Mouse (Mus musculus) kidney, postnatal 0 days (tissue): ENCODE measurements at regions not wholly inside any gene's neighbourhood (a gene's known extent, or its start where the extent isn't known, plus 50 kb on each side); places are given as distances from the start of the nearest gene placed in this dataset.

Experiments
- ATAC-seq: fragments of 200-750 bp; cut with Nextera tagmentation; replicated peaks from 2 replicates; pipeline ENCODE4 v1.8.0; 2017; ENCODE audit warnings: low read depth, moderate number of reproducible peaks, moderate TSS enrichment, moderate library complexity; ENCODE audit not compliant: low FRiP score
- DNase-seq: peaks from one replicate; pipeline ENCODE4 v3.0.0-alpha.2; 2016; ENCODE audit warnings: low spot score
- H3K27ac ChIP-seq: fragments of 300-500 bp; sonication (generic); 2 replicates; pipeline ENCODE4 v1.5.1; 2014; ENCODE audit warnings: mild to moderate bottlenecking
- H3K27me3 ChIP-seq: fragments of 300-500 bp; sonication (generic); 2 replicates; pipeline ENCODE4 v1.6.1; 2014; ENCODE audit warnings: low read length, mixed read lengths; ENCODE audit not compliant: insufficient read depth
- H3K36me3 ChIP-seq: fragments of 300-500 bp; sonication (generic); 2 replicates; pipeline ENCODE4 v1.6.1; 2014; ENCODE audit warnings: low read length, mixed read lengths; ENCODE audit not compliant: insufficient read depth
- H3K4me1 ChIP-seq: fragments of 300-500 bp; sonication (generic); replicated peaks from 2 replicates; pipeline ENCODE4 v1.6.1; 2014; ENCODE audit warnings: antibody characterized with exemption, low read length, mixed read lengths; ENCODE audit not compliant: insufficient read depth
- H3K4me2 ChIP-seq: fragments of 300-500 bp; sonication (generic); 2 replicates; pipeline ENCODE4 v1.6.1; 2014; ENCODE audit warnings: mild to moderate bottlenecking, low read length, moderate library complexity, mixed read lengths
- H3K4me3 ChIP-seq: fragments of 300-500 bp; sonication (generic); replicated peaks from 2 replicates; pipeline ENCODE4 v1.5.1; 2014; ENCODE audit warnings: low read depth, low read length
- H3K9ac ChIP-seq: fragments of 300-500 bp; sonication (generic); 2 replicates; pipeline ENCODE4 v1.6.1; 2014; ENCODE audit warnings: low read depth, low read length
- H3K9me3 ChIP-seq: fragments of 300-500 bp; sonication (generic); replicated peaks from 2 replicates; pipeline ENCODE4 v1.6.1; 2016; ENCODE audit warnings: low read length, inconsistent platforms, mixed read lengths
- CTCF ChIP-seq: IDR thresholded peaks from 2 replicates; pipeline ENCODE4 v1.5.1; 2016; ENCODE audit warnings: antibody characterized with exemption, low read depth, mild to moderate bottlenecking, moderate library complexity
- WGBS: fragments of 180-500 bp; shearing (Covaris S2); extraction: QIAGEN DNeasy Blood & Tissue Kit; methylation state at CpG from one replicate; pipeline ENCODE4 v1.1.7; 2014; 5-methylcytosine and 5-hydroxymethylcytosine counted together

GRCm38 (mm10) chr4:105474765-105475560, 314.7 kb upstream of the Gm12728 start:
- Histone ChIP-seq H3K27me3 (no peaks in the 10 kb centered on the region), H3K4me1 (no peaks in the 10 kb centered on the region; the same call in 1 of the 2 replicates), H3K4me2 (no peak overlapping the region), H3K4me3 (no peak overlapping the region), H3K36me3 (no peaks in the 10 kb centered on the region), H3K27ac (peak overlapping the region; percentile 42; the same call in 1 of the 2 replicates), H3K9me3 (no peaks in the 10 kb centered on the region), H3K9ac (no peak overlapping the region)
- 24% methylated on average over 11 of the region's 11 CpGs for WGBS
- ATAC-seq (peak; percentile 54), DNase-seq (peak; percentile 90)
- no peak for TF ChIP-seq CTCF

- Histone ChIP-seq H3K9me3 (no peaks in the 10 kb centered on the region), H3K27me3 (no peaks in the 10 kb centered on the region), H3K4me3 (no peak overlapping the region), H3K36me3 (no peaks in the 10 kb centered on the region), H3K4me2 (no peak overlapping the region), H3K27ac (no peak overlapping the region), H3K4me1 (no peaks in the 10 kb centered on the region; the same call in 1 of the 2 replicates), H3K9ac (no peak overlapping the region)
- ATAC-seq (no peak), DNase-seq (peak; percentile 57)
- TF ChIP-seq CTCF, result no peak
- 45% methylated on average over 4 of the region's 4 CpGs for WGBS
These were observed 313.3 kb upstream of the Gm12728 start for GRCm38 (mm10) chr4:105476332-105476731.

GRCm38 (mm10) chr4:105486376-105486775, 303.3 kb upstream of the Gm12728 start:
- Histone ChIP-seq H3K4me2 (no peak overlapping the region), H3K9me3 (no peaks in the 10 kb centered on the region), H3K4me1 (no peaks in the 10 kb centered on the region), H3K27me3 (no peaks in the 10 kb centered on the region), H3K9ac (no peak overlapping the region), H3K36me3 (no peaks in the 10 kb centered on the region), H3K27ac (no peak overlapping the region), H3K4me3 (no peak overlapping the region)
- no peak for ATAC-seq
- no peak for DNase-seq
- no peak for TF ChIP-seq CTCF
- 70% methylated on average over 1 of the region's 1 CpGs for WGBS

- no peak overlapping the region for H3K4me2 ChIP-seq
- no peaks in the 10 kb centered on the region for H3K36me3 ChIP-seq
- no peaks in the 10 kb centered on the region for H3K27me3 ChIP-seq
- 92% methylated on average over 2 of the region's 2 CpGs for WGBS
- no peak overlapping the region for H3K9ac ChIP-seq
- no peak for TF ChIP-seq CTCF
- H3K4me3 ChIP-seq, result no peak overlapping the region
- no peaks in the 10 kb centered on the region for H3K9me3 ChIP-seq
- H3K27ac ChIP-seq, result no peak overlapping the region
- ATAC-seq (no peak), DNase-seq (no peak)
- no peaks in the 10 kb centered on the region for H3K4me1 ChIP-seq
These were observed 293.5 kb upstream of the Gm12728 start for GRCm38 (mm10) chr4:105496176-105496575.

GRCm38 (mm10) chr4:105506190-105506589, 283.5 kb upstream of the Gm12728 start:
- no peak overlapping the region for H3K27ac ChIP-seq
- no peaks in the 10 kb centered on the region for H3K4me1 ChIP-seq
- H3K27me3 ChIP-seq, result no peaks in the 10 kb centered on the region
- no peak for ATAC-seq
- H3K9ac ChIP-seq, result no peak overlapping the region
- H3K4me3 ChIP-seq, result no peak overlapping the region
- DNase-seq, result no peak
- H3K4me2 ChIP-seq, result no peak overlapping the region
- no peaks in the 10 kb centered on the region for H3K36me3 ChIP-seq
- no peaks in the 10 kb centered on the region for H3K9me3 ChIP-seq
- WGBS, result 61% methylated on average over 2 of the region's 2 CpGs
- no peak for TF ChIP-seq CTCF

- Histone ChIP-seq H3K27me3 (no peaks in the 10 kb centered on the region), H3K9ac (no peak overlapping the region), H3K4me3 (no peak overlapping the region), H3K9me3 (no peaks in the 10 kb centered on the region), H3K4me1 (no peaks in the 10 kb centered on the region), H3K36me3 (no peaks in the 10 kb centered on the region), H3K4me2 (no peak overlapping the region), H3K27ac (no peak overlapping the region)
- DNase-seq (peak; percentile 30), ATAC-seq (no peak)
- no peak for TF ChIP-seq CTCF
- 62% methylated on average over 7 of the region's 7 CpGs for WGBS
These were observed 282.4 kb upstream of the Gm12728 start for GRCm38 (mm10) chr4:105507221-105507620.

- no peak for TF ChIP-seq CTCF
These were observed 280.6 kb upstream of the Gm12728 start for GRCm38 (mm10) chr4:105509091-105509490.

More at GRCm38 (mm10) chr4:105509091-105509490, 280.6 kb upstream of the Gm12728 start:
- Histone ChIP-seq H3K27me3 (no peaks in the 10 kb centered on the region), H3K4me1 (no peaks in the 10 kb centered on the region), H3K27ac (no peak overlapping the region), H3K4me3 (no peak overlapping the region), H3K4me2 (no peak overlapping the region), H3K9ac (no peak overlapping the region), H3K36me3 (no peaks in the 10 kb centered on the region), H3K9me3 (no peaks in the 10 kb centered on the region)
- 83% methylated on average over 3 of the region's 3 CpGs for WGBS
- no peak for ATAC-seq
- DNase-seq, result no peak
